Mouse (Mus musculus) megakaryocyte, embryonic 14.5 days (primary cell): Measurements from ENCODE around the gene Dus1l.

Source experiments
- FLI1 ChIP-seq: IDR thresholded peaks from 2 replicates; pipeline ENCODE4 v1.6.1; 2012; ENCODE audit warnings: low read length, inconsistent platforms, mixed read lengths
- GATA1 ChIP-seq: IDR thresholded peaks from 3 replicates; pipeline ENCODE4 v1.6.1; 2012; ENCODE audit warnings: mixed read lengths, low read length, inconsistent platforms, borderline replicate concordance

DNA sequence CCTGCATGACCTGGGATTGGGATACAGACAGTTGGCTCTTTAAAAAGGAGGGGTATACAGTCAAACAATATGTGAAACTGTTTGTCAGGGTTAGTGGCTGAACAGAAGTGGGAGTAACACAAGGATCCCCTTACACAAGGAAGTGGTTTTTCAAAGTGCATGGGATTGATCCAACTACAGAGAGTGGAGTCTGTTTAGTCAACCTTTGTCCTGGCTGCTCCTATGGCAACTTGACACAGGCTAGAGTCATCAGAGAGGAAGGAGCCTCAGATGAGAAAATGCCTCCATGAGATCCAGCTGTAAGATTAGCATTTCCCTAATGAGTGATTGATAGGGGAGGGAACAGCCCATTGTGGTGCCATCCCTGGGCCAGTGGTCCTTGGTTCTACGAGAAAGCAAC is 28.0 kb downstream of the Dus1l start:
- TF ChIP-seq GATA1 (no peak), FLI1 (no peak)
